Mouse (Mus musculus): ENCODE data around the gene Iqck.

Gene Iqck

DNA sequence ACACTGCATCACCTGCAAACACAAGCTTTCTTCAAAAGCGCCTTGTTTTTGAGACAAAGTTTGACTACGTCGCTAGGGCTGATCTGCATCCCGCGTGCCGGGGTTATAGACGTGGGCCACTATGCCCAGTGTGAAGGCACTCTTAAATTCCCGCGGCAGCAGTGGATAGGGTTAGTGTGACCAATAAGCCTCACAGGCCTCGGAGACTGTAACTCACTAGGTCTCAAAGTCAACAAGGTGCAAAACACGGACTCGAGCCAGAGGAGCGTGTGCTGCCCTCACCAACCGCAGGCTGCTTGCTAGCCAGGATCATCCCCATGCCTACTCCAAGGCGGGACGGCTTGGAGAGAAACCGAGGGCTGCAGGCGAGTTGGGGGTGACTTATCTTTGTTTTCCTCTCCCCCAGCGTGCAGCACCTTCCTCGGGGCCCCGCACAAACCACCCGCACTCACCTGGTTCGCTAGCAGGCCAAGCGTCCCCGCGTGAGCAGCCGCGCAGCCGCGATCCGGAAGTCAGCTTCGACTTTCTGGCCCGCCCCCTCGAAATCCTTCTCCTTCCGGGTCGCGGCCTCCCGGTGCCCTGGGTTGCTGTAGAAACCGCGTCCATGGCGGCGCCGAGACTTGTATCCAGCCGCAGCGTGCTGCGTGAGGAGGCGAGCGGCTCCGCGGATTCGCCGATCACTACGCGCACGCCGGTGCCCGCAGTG is at the start of gene Iqck:
Gene Iqck, plus strand, starts transcription at position 582 of the 706 bp plus-strand sequence.
- DNase-seq = peak; percentile 95 to 97

GRCm38 (mm10) chr7:118806631-118807411 is 48.7 kb upstream of the Iqck start:
- DNase-seq = peak in 1 of 2 experiments; percentile 14

GRCm38 (mm10) chr7:118807899-118808298 is 47.7 kb upstream of the Iqck start:
- peak; percentile 74 to 80 for DNase-seq

DNA sequence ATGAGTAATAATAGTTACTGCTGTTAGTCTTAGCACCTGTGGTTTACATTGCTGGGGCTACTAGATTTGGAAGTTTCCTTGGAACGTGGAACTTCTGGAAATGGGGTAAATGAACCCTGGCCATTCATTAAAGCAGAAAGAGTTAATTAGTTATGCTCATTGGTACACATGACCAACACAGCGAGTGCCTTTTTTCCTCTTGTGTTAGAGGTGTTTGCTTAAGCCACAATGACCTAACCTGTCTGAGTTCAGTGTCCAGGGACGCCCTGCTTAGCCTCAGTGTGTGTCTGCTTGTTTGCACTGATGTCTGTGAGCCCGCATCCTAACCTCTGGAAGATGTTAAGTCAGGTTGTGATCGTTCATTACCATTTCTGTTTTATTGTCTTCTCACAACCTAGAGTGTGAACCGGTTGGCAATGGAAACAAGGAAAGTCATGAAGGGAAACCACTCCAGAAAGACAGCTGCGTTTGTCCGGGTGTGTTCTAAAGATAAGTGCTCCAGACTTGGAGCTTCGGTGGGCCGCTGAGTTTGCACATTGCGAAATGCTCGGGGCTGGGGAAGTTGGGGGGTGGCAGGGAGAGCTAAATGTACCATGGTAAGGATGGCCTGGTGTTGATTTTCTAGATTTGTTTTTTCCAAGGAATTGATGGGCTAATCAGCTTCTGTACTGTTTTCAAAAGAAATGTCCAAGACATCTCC is 44.0 kb upstream of the Iqck start:
- no peak for DNase-seq

DNA sequence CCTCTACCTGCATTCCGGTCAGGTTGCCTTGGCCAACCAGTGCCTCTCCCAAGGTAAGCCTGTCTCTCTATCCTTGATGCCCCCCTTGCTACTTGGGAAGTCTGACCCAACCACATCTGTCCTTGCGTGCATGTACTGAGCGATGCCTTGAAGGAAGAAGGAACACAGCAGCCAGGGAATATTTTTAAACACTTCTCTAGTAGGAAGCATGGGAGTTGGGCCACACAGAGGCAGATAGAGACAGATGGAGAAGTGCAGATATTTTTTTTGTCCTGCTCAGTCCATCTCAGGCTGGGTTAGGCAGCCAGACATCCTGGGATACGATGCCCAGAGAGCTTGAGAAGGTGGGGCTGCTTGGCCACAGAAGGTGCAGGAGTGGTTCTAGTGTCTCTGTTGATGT is 42.0 kb upstream of the Iqck start:
- DNase-seq = no peak

DNA sequence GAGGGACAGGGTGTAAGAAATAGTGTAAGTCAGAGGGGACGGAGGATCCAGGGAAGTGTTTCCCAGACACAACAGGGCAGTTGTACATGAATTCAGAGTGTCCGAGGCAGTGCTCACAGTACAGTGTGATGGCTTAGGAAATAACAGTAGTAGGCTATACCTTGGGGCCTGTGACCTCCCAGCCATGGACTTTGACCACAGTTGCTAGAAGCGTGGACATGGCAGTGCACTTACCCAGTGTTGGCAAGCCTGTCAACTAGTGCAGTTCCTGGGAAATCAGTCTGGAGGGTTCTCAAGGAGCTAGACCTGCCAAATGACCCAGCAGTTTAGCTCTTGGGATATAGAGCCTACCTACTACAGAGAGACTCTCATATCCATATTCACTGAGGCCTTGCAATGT is 39.3 kb upstream of the Iqck start:
- DNase-seq = no peak

DNA sequence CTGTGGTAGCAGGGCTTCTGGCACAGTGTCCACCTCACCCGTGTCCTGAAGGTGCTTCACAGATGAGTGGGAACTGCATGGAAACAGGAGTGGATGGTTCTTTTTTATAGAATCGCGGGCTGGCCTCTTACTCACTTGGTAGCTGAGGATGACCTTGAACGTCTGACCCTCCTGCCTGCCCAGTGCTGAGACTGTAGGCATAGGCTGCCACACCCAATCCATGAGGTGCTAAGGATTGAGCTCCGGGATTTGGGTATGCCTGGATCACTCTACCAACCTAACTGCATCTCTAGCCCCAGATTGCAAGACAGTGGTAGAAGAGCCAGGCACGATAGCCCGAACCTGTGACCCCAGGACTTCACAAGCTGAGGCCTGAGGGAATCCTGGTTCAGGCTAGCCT is 37.8 kb upstream of the Iqck start:
- no peak for DNase-seq

DNA sequence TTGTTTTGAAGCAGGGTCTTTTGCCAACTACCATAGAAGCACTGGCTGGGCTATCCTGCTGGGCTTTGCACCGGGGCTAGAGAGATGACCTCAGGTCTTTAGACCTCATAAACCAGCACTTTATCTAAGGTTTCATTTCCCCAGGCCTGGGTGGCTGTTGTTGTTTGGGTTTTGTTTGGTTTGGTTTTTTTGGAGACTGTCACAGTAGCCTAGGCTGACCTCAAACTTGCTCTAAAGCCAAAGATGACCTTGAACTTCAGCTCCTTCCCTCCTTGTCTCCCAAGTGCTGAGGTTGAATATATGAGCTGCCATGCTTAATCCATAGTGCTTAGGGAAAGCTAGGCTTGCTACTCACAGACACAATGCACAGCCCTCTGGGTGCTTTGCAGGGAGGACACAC is 35.9 kb upstream of the Iqck start:
- DNase-seq = no peak

GRCm38 (mm10) chr7:118821356-118821755 is 34.2 kb upstream of the Iqck start:
- no peak for DNase-seq

- no peak for DNase-seq
These were observed 33.5 kb upstream of the Iqck start for GRCm38 (mm10) chr7:118821887-118822556.

- peak in 1 of 2 experiments; percentile 18 for DNase-seq
These were observed 31.1 kb upstream of the Iqck start for GRCm38 (mm10) chr7:118824451-118824850.

- no peak for DNase-seq
These were observed 27.6 kb upstream of the Iqck start for GRCm38 (mm10) chr7:118827975-118828416.

- no peak for DNase-seq
These were observed 17.7 kb upstream of the Iqck start for GRCm38 (mm10) chr7:118837901-118838300.

DNA sequence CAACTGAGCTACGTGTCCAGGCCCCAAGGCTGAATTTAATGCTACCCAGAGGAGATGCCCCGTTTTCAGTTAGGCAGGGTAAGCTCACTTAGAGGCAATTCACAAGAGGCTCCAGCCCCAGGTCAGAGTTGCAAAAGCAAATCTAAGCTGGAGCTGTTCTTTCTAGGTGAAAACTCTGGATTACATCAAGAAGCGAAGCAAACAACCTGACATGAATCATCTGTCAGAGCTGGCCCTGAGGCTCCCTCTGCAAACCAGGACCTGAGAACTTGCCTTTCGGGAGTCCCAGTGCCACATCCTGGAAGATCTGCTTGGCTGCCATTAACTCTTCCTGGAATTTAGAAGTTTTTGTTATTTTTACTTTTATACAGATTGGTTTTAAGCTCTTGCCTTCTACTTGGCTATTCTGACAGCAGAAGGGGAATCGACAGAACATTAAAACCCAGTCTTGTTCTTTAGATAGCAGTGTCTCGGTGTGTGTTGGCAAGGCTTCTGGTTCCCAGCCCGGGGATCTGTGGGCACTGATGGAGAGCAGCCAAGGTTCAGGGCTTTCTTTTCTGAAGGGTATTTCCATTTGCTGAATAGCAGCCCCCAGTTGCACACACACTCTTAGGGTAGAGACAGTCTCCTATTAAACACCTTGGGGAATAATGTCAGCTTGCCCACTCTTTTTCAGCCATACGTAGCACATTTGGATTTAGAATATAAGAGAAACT is 14.4 kb upstream of the Iqck start:
- no peak for DNase-seq

DNA sequence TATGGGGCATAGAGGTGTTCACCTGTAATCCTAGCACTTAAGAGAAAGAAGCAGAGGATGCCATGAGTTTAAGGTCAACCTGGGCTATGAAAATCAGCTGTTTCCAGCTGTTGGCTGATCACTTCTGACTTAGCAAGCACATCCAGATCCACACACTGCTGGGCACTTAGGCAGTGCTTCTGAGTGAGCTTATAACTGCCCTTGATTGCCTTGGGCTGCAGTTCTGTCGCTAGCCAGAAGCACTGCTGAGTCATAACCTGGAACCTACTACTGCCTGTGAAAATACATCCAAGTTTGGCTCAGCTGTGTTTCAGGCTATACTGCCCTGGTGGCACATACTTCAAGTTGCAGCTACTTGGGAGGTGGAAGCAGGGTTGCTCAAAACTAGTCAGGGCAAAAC is 13.8 kb upstream of the Iqck start:
- no peak for DNase-seq

DNA sequence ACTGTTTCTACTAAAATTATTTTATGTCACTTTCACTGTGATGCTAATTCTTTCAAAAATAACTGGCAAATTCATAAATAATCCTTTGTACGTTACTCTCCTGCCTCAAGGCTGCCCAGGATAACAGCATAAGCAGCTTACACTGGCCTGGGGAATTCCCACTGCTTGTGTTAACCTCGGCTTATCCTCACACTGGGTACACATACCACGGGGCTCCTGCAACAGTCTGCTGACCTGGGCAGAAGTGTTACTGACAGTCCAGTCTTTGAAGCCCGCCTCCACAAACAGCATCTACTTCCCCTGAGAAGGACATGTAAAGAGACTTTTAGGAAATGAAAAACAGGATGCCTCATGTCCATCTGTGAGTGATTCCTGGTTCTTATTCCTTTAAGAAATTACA is 12.6 kb upstream of the Iqck start:
- DNase-seq = no peak

- no peak for DNase-seq
These were observed 10.4 kb upstream of the Iqck start for GRCm38 (mm10) chr7:118845141-118845540.

- no peak for DNase-seq
These were observed 9.2 kb upstream of the Iqck start for GRCm38 (mm10) chr7:118846329-118846728.

DNA sequence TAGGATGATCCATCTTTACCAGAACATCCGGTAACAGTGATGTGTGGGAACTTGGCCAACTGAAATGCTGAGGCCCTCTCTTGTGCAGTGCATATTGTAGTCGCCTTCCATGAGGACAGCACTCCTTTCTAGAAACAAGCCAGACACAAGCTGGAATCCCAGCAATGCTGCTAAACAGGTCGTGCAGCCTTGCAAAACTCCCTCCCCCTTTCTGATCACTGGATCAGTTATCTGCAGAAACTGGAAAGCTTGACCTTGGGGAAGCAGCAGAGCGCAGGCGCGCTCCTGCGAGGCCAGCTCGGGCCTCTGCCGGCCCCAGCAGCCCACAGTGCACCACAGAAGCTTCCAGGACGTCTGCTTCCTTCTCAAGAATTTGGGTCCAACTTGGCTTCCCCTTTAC is 6.8 kb upstream of the Iqck start:
- peak; percentile 45 to 59 for DNase-seq

DNA sequence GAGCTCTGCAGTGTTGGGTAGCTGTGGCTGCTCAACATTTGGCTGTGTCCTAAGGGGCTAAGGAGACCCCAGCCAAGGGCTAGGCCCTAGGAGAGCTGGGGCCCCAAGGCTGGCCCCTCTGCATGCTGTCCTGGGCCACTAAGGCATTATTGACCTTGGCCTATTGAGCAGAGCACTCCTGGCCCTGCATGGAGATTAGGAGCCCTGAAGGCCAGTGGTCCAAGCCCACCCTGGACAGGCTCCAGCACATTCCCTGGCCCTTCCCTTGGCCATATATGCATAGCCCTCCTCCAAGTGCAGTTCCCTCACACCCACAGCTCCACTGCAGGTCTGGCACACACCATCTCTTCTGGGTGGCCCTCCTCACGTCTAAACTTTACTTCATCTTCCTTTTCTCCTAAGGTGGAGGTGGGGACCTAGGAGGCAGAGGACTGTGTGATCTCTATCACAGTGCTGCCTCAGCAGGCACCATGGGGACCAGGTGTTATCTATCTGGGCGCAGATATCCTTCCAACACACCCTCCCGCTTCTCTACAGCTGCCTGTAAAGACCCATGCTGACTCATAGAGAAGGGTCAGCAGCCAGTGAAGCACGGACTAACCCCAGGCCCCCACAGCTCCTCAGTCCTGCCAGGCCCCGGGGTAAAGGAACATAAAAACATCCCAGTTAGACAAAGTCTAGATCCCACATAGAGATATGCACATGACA is 5.9 kb upstream of the Iqck start:
- no peak for DNase-seq

DNA sequence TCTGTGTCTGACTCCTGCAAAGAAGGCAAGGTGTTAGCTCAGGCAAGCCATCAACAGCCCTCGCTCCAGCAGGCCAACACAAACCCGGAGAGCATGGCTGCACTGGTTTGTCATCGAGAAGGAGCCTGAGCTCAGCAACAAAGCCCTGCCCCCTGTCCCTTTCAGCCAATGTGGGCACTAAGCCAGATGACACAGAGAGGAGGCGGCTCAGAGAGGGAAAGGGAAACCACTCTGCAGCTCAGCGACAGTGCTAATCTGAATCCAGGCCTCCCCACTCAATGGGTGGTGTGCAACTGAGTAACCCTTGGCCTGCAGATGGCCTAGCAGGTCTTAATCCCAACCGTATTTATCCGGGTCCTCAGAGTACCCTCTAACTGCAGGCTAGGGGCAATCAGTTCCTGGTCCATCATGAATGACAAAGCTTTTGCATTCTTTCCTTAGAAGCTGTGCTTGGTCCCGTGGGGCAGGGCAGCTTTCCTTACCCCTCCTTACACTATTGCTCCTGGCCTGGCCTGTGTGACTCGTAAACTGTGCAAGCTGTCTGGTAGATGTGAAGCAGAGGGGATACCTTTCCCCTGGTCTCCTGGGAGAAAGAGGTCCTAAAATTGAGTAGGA is 4.8 kb upstream of the Iqck start:
- no peak for DNase-seq

Measured in kidney, postnatal 4 days (tissue).